Mouse (Mus musculus) forebrain, embryonic 15.5 days (tissue): ENCODE results near the gene Spta1. TPM values are rescaled to one million over a fixed set of nuclear protein-coding genes. Genes with fewer than 3 reads are reported as not detected.
A peak's percentile ranks its signal among the peaks of the same experiment; 100 is the strongest.

Source experiments
- ATAC-seq: fragments of 200-750 bp; cut with Nextera tagmentation; replicated peaks from 2 replicates; pipeline ENCODE4 v1.8.0; 2017; ENCODE audit warnings: mild to moderate bottlenecking, moderate TSS enrichment, moderate library complexity
- H3K27ac ChIP-seq: fragments of 300-500 bp; sonication (generic); replicated peaks from 2 replicates; pipeline ENCODE4 v1.5.1; 2015; ENCODE audit warnings: mild to moderate bottlenecking, inconsistent platforms
- H3K27me3 ChIP-seq: fragments of 300-500 bp; sonication (generic); 2 replicates; pipeline ENCODE4 v1.6.1; 2015; ENCODE audit warnings: inconsistent platforms
- H3K36me3 ChIP-seq: fragments of 300-500 bp; sonication (generic); 2 replicates; pipeline ENCODE4 v1.6.1; 2015; ENCODE audit warnings: mild to moderate bottlenecking, inconsistent platforms
- H3K4me1 ChIP-seq: fragments of 300-500 bp; sonication (generic); 2 replicates; pipeline ENCODE4 v1.6.1; 2015; ENCODE audit warnings: inconsistent platforms
- H3K4me2 ChIP-seq: fragments of 300-500 bp; sonication (generic); replicated peaks from 2 replicates; pipeline ENCODE4 v1.6.1; 2015; ENCODE audit warnings: mild to moderate bottlenecking, inconsistent platforms
- H3K4me3 ChIP-seq: fragments of 300-500 bp; sonication (generic); 2 replicates; pipeline ENCODE4 v1.5.1; 2015; ENCODE audit warnings: mild to moderate bottlenecking, inconsistent platforms
- H3K9ac ChIP-seq: fragments of 300-500 bp; sonication (generic); replicated peaks from 2 replicates; pipeline ENCODE4 v1.6.1; 2015; ENCODE audit warnings: mild to moderate bottlenecking, inconsistent platforms
- H3K9me3 ChIP-seq: fragments of 300-500 bp; sonication (generic); 2 replicates; pipeline ENCODE4 v1.6.1; 2016; ENCODE audit warnings: inconsistent platforms
- WGBS: fragments of 180-500 bp; shearing (Covaris S2); methylation state at CpG from one replicate; pipeline ENCODE4 v1.1.7; 2015; ENCODE audit warnings: mixed read lengths; 5-methylcytosine and 5-hydroxymethylcytosine counted together
- polyA plus RNA-seq: library from polyadenylated mRNA; unstranded; fragments of >200 nt; fragmentation: Nextera tagmentation; extraction: Ambion mirVana; gene quantifications from 2 replicates; pipeline ENCODE4 v1.2.1, GENCODE M21; 2015

Spta1 gene
- polyA plus RNA-seq, 1 experiment from 2014 or later, result 0.08 TPM

DNA sequence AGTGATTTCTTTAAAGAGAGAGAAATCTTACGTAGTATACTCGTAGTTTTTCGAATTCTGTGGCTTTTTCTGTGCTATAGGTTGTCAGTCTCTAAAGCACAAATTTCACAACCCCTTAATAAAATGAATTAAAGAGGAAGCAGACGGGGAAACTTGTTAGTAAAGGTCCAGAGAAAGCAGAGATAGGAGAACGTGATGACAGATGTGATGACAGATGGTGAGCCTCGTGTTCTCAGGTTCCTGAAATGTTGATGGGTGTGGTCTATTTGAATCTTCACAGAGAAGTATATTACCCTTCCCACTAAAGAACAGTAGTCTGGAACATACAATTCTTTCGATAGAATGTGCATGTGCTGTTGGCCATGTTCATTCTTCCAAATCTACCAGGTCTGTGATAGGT lies 32.1 kb downstream of the Spta1 start:
- no peaks in the 10 kb centered on the region for H3K27me3 ChIP-seq
- H3K36me3 ChIP-seq, result no peaks in the 10 kb centered on the region
- no peak overlapping the region for H3K27ac ChIP-seq
- no peak for ATAC-seq
- H3K4me2 ChIP-seq, result no peak overlapping the region
- no peak overlapping the region for H3K9ac ChIP-seq
- WGBS, result 80% methylated on average over 7 of the region's 7 CpGs
- H3K9me3 ChIP-seq, result no peaks in the 10 kb centered on the region
- no peaks in the 10 kb centered on the region for H3K4me1 ChIP-seq
- no peak overlapping the region for H3K4me3 ChIP-seq

DNA sequence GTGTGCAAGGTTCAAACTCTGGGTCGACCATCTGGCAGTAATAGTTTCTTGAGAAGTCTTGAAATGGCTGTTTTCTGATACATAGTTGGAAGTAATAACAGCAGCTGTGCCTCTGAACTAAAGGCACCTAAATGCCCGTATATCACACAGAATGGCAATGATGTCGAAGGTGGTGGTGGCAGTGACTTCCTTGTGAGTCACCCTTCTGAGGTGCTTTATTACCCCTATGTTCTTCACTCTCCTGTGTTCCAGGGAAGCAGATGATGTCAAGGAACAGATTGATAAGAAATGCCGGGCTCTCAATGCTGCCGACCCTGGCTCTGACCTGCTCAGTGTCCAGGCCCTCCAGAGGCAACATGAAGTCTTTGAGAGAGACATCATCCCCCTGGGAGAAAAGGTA lies 39.7 kb downstream of the Spta1 start:
- Histone ChIP-seq H3K36me3 (no peaks in the 10 kb centered on the region), H3K9me3 (no peaks in the 10 kb centered on the region), H3K27me3 (no peaks in the 10 kb centered on the region), H3K4me3 (no peak overlapping the region), H3K4me2 (no peak overlapping the region), H3K9ac (no peak overlapping the region), H3K27ac (no peak overlapping the region), H3K4me1 (no peaks in the 10 kb centered on the region)
- ATAC-seq, result no peak
- WGBS, result 89% methylated on average over 5 of the region's 5 CpGs

DNA sequence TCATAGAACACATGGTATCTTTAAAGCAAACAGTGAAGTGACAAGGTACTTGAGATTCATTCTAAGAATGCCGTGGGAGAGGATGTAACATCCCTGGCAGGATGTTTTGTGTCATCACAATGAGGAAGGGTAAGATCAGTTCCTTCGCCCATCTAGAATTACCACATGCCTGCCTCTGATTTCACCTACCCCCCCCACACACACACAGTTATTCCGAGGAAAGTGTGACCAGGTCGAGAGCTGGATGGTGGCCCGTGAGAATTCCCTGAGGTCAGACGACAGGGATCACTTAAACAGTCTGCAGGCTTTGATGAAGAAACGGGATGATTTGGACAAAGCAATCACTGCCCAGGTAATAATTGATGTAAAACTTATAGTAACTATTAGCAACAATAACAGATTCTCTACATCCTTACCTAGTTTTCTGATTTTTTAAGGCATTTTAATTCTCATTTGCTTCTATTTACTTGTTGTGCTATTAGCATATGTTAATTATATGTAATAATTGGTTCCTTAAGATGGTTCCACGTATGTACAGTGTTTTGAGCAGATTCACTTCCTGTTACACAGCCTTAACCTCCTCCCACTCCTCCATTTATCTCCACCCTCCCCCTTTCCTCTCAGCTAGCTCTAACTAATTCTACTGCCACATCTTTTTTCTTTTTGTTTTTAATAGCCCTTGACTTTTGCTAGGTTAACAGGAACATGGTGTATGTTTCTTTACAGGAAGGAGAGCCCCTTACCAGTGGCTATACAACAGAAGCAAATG lies 42.9 kb downstream of the Spta1 start:
- Histone ChIP-seq H3K4me1 (no peaks in the 10 kb centered on the region), H3K9me3 (no peaks in the 10 kb centered on the region), H3K4me3 (no peak overlapping the region), H3K36me3 (no peaks in the 10 kb centered on the region), H3K4me2 (no peak overlapping the region), H3K9ac (no peak overlapping the region), H3K27me3 (no peaks in the 10 kb centered on the region), H3K27ac (no peak overlapping the region)
- no peak for ATAC-seq
- 81% methylated on average over 8 of the region's 8 CpGs for WGBS

DNA sequence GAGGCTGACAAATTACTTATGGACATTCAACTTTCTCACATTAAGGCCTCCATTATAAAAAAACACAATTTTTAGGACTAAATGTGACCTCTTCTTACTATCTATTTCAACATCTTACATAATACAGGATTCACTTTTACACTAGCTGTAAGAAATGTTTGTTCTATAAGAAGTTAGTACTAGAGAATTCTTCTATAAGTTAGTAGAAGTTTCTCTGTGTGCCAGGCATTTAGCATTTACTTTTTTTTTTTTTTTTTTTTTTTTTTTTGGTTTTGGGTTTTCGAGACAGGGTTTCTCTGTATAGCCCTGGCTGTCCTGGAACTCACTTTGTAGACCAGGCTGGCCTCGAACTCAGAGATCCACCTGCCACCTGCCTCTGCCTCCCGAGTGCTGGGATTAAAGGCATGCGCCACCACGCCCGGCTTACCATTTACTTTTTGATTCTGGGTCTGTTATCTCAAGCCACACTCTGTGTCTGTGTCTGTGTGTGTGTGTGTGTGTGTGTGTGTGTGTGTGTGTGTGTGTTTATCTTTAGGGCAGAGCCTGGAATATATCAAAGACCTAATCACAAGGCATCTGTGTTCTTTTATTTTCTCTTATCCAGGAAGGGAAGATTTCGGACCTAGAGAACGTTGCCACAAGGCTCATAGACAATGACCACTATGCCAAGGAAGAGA lies 44.1 kb downstream of the Spta1 start:
- no peak for ATAC-seq
- no peak overlapping the region for H3K9ac ChIP-seq
- WGBS, result 78% methylated on average over 8 of the region's 8 CpGs

DNA sequence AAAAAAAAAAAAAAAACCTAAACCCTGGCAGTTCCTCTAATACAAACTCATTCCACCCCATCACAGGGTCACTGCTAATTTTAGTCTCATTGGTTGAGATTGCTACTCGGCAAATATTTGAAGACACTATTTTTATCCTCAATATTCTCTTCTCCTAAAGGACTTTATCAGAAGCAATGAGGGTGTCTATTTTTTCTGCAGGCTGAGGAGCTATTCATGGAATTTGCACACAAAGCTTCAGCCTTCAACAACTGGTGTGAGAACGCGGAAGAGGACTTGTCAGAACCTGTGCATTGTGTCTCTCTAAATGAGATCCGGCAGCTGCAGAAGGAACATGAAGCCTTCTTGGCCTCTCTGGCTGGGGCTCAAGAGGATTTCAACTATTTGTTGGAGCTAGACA lies 67.3 kb downstream of the Spta1 start:
- no peaks in the 10 kb centered on the region for H3K4me1 ChIP-seq
- no peak for ATAC-seq

More for the DNA sequence above, 44.1 kb downstream of the Spta1 start:
- H3K9me3 ChIP-seq, result no peaks in the 10 kb centered on the region
- no peaks in the 10 kb centered on the region for H3K4me1 ChIP-seq
- H3K4me2 ChIP-seq, result no peak overlapping the region
- H3K36me3 ChIP-seq, result no peaks in the 10 kb centered on the region
- H3K27me3 ChIP-seq, result no peaks in the 10 kb centered on the region
- no peak overlapping the region for H3K27ac ChIP-seq
- no peak overlapping the region for H3K4me3 ChIP-seq

DNA sequence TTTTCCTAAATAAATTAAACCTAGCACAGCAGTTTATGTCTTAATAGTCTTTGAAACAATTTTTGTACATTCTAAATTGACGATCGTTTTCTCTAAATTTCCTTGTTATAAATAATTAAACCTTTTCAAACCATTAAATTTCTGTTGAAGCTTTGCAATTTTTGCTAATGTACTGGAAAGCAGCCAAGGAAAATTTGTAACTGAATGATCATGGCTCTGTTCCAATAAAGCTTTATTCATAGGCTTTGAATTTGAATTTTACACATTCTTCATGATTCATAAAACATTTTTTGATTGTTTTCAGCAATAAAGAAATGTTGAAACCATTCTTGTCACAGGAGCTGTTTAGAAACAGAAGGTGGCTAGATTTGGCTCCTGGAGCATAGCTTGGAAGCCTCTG lies 72.0 kb downstream of the Spta1 start:
- Histone ChIP-seq H3K27me3 (no peaks in the 10 kb centered on the region), H3K9ac (no peak overlapping the region), H3K27ac (no peak overlapping the region), H3K9me3 (no peaks in the 10 kb centered on the region), H3K4me1 (no peaks in the 10 kb centered on the region), H3K4me2 (no peak overlapping the region), H3K36me3 (no peaks in the 10 kb centered on the region), H3K4me3 (no peak overlapping the region)
- no peak for ATAC-seq
- 63% methylated on average over 2 of the region's 2 CpGs for WGBS

More for the DNA sequence above, 67.3 kb downstream of the Spta1 start:
- WGBS, result 89% methylated on average over 4 of the region's 4 CpGs
- Histone ChIP-seq H3K27me3 (no peaks in the 10 kb centered on the region), H3K4me3 (no peak overlapping the region), H3K36me3 (no peaks in the 10 kb centered on the region), H3K9ac (no peak overlapping the region), H3K27ac (no peak overlapping the region), H3K4me2 (no peak overlapping the region), H3K9me3 (no peaks in the 10 kb centered on the region)

DNA sequence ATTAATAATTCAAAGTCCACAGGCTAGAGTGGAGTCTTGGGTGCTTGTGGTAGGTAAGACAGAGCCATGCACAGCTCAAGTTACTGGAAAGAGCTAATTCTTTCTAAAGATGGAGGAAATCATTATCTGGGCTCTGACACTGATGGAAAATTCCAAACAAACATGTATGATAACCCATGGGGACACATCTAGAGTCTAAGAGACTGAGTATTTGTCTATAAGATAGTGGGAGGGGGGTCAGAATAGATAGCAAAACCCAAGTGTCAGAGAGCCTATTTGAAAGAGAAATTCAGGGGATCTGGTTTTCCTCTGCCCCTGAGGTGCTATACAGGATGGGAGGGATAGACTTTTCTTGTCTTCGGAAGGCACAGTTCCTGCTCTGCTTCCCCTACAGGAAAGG lies 73.5 kb downstream of the Spta1 start:
- H3K4me1 ChIP-seq, result no peaks in the 10 kb centered on the region
- H3K4me3 ChIP-seq, result no peak overlapping the region
- no peak overlapping the region for H3K9ac ChIP-seq

DNA sequence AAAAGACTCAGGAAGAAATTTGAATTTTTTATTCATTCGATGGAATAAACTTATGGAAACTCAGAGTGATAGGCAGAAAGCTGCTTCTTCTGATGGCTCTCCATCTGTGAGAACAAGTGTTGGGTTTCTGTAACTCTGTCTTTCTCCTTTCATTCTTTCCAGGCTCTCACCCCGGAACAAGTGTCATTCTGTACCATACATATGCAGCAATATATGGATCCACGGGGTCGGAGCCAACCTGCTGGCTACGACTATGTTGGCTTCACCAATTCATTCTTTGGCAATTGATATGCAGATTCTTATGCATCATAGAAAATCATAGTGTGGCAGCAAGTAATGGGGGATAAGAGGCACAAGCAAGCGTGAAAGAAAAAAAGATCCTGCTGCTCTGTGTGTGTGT lies 74.6 kb downstream of the Spta1 start:
- Histone ChIP-seq H3K36me3 (no peaks in the 10 kb centered on the region), H3K4me3 (no peak overlapping the region), H3K4me1 (no peaks in the 10 kb centered on the region), H3K9ac (no peak overlapping the region), H3K27ac (no peak overlapping the region), H3K9me3 (no peaks in the 10 kb centered on the region), H3K4me2 (no peak overlapping the region), H3K27me3 (no peaks in the 10 kb centered on the region)
- 70% methylated on average over 6 of the region's 6 CpGs for WGBS
- ATAC-seq, result peak; percentile 69

More for the DNA sequence above, 73.5 kb downstream of the Spta1 start:
- H3K27me3 ChIP-seq, result no peaks in the 10 kb centered on the region
- 96% methylated on average over 1 of the region's 1 CpGs for WGBS
- no peaks in the 10 kb centered on the region for H3K36me3 ChIP-seq
- no peak overlapping the region for H3K27ac ChIP-seq
- no peaks in the 10 kb centered on the region for H3K9me3 ChIP-seq
- ATAC-seq, result no peak
- H3K4me2 ChIP-seq, result no peak overlapping the region

DNA sequence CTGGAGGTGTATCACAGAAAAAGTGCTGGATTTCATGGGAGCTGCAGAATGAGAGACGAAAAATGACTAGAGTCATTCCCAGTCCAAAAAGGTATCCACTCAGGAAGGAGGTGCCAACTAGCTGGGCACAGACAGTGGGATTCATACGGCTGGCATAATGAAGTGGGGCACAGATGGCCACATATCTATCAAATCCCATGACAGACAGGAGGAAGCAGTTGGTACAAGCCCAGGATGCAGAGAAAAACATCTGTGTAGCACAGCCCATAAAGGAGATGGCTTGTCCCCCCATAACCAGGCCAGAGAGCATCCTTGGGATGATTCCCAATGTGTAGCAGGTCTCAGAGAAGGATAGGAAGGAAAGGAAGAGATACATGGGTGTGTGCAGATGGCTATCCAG lies 77.8 kb downstream of the Spta1 start:
- WGBS, result 77% methylated on average over 2 of the region's 2 CpGs

DNA sequence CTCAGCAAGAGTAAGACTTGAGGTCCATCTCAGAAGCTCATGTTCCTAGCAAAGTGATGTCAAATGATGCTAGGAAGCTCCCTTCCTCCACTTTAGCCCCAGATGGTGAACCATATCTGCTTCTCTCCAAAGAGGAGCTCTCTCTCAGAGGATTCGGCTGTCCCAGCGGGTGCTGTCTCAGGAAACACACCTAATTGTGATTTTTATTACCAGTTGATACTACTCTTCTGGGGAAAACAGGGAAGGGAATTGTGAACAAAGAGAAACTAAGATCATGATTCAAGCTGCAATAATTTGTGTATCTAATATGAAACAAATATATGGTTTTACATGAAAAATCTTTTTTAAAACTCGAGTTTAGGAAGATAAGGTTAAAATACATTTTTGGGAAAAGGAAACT lies 79.4 kb downstream of the Spta1 start, which contains the start of gene Olfr419:
Gene Olfr419 (minus strand): TSS at position 101 of the 400 bp plus-strand sequence.
- Histone ChIP-seq H3K4me1 (no peaks in the 10 kb centered on the region), H3K27ac (no peak within 1 kb of the TSS), H3K4me3 (no peak within 1 kb of the TSS), H3K9ac (no peak within 1 kb of the TSS), H3K27me3 (no peaks in the 10 kb centered on the region), H3K36me3 (no peaks in the 10 kb centered on the region), H3K9me3 (no peaks in the 10 kb centered on the region), H3K4me2 (no peak within 1 kb of the TSS)
- ATAC-seq, result no peak
- 81% methylated on average over 3 of the region's 3 CpGs for WGBS

More for the DNA sequence above, 77.8 kb downstream of the Spta1 start:
- Histone ChIP-seq H3K27ac (no peak overlapping the region), H3K4me1 (no peaks in the 10 kb centered on the region), H3K9me3 (no peaks in the 10 kb centered on the region), H3K9ac (no peak overlapping the region), H3K27me3 (no peaks in the 10 kb centered on the region), H3K4me2 (no peak overlapping the region), H3K36me3 (no peaks in the 10 kb centered on the region), H3K4me3 (no peak overlapping the region)
- no peak for ATAC-seq

DNA sequence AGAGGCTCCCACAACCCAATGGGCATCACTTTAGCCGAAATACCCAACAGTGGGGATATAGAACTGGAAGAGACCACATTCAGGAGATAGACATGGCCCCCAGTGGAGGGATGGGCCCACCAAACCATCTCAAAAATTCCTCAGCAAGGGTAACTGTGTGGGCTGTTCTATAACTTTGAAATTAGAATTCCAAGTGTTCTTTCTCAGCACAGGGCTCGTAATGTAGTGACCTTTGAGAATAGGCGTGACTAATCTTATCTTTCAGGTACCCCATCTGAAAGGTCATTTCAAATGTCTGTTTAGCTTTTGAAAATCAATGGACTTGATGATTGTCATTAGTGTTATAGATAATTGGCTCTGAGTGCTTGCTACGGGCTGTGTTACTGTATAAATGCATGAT lies 95.2 kb downstream of the Spta1 start:
- H3K4me3 ChIP-seq, result no peak overlapping the region
- no peaks in the 10 kb centered on the region for H3K9me3 ChIP-seq
- no peak overlapping the region for H3K27ac ChIP-seq
- H3K4me1 ChIP-seq, result no peaks in the 10 kb centered on the region
- no peak overlapping the region for H3K4me2 ChIP-seq
- H3K36me3 ChIP-seq, result no peaks in the 10 kb centered on the region
- H3K27me3 ChIP-seq, result no peaks in the 10 kb centered on the region
- H3K9ac ChIP-seq, result no peak overlapping the region
- no peak for ATAC-seq
- 89% methylated on average over 4 of the region's 4 CpGs for WGBS

DNA sequence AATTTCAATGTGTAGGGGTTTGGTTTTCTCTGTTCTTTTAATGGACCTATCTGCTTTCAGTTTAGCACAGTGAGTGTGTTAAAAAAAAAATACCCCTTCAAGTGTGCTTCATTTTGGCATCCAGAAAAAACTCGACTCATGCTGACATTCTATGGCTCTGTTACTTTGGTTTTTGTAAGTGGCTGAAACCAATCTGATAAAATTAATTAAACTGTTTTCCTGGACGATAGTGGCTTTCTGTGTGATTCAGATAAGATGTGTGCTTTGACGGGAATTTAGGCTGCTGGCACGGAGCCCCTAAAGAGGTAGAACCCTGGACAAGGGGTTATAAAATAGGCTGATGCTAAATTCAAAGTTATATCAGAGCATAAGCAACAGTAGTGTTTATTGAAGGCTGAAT lies 96.6 kb downstream of the Spta1 start:
- Histone ChIP-seq H3K4me1 (no peaks in the 10 kb centered on the region), H3K4me3 (no peak overlapping the region), H3K4me2 (no peak overlapping the region), H3K36me3 (no peaks in the 10 kb centered on the region), H3K9me3 (no peaks in the 10 kb centered on the region), H3K27ac (no peak overlapping the region), H3K9ac (no peak overlapping the region), H3K27me3 (no peaks in the 10 kb centered on the region)
- WGBS, result 70% methylated on average over 4 of the region's 4 CpGs
- no peak for ATAC-seq
